Mouse (Mus musculus) stomach, postnatal 0 days (tissue): Measurements from ENCODE around the gene Cacna2d3.

ENCODE experiments used
- CTCF ChIP-seq: IDR thresholded peaks from 2 replicates; pipeline ENCODE4 v1.5.1; 2016; ENCODE audit warnings: antibody characterized with exemption, low read depth, mild to moderate bottlenecking, moderate library complexity
- EP300 ChIP-seq: optimal IDR thresholded peaks from 2 replicates; pipeline ENCODE3; 2016; ENCODE audit warnings: antibody characterized with exemption

GRCm38 (mm10) chr14:29672436-29673050, 49.1 kb downstream of the Cacna2d3 start:
- no peak for TF ChIP-seq EP300
- no peak for TF ChIP-seq CTCF
